Mouse (Mus musculus): ENCODE data around the gene Prss36.

DNA sequence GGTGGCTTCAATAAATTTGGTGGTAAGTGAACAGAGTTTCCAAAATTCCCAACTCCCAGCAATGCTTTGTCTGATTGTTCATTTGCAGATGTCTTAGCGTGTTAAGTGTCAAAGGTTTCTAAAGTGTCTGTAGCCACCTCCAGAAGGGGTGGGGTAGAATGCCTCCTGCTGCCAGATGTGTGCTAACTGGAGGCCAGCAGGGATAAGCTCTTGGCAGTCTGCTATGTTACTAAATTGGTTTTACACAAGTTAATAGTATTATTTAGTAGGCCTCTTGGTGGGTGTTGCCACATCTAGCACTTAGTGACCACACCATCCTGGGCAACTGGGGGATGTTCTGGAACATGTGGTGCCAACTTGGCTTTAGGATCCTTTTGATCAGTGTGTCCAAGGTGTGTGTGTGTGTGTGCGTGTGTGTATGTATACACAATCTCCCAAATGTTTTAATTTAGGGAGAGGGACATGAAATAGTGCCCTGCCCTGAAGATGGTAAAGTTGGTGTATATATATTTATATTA, 27.9 kb upstream of the Prss36 start:
- TF ChIP-seq CTCF (IDR thresholded peaks at IDR 0.05; ENCODE audit: low read depth) (no peak), EP300 (optimal IDR thresholded peaks at IDR 0.05) (no peak)

All from stomach, postnatal 0 days (tissue).